Mouse (Mus musculus) WW6 (cell line): ENCODE data around the gene Akap8.

ENCODE experiments used
- DNase-seq: peaks from one replicate; pipeline ENCODE4 v3.0.0-alpha.2; 2013; ENCODE audit warnings: low read depth, low spot score

Gene Akap8

DNA sequence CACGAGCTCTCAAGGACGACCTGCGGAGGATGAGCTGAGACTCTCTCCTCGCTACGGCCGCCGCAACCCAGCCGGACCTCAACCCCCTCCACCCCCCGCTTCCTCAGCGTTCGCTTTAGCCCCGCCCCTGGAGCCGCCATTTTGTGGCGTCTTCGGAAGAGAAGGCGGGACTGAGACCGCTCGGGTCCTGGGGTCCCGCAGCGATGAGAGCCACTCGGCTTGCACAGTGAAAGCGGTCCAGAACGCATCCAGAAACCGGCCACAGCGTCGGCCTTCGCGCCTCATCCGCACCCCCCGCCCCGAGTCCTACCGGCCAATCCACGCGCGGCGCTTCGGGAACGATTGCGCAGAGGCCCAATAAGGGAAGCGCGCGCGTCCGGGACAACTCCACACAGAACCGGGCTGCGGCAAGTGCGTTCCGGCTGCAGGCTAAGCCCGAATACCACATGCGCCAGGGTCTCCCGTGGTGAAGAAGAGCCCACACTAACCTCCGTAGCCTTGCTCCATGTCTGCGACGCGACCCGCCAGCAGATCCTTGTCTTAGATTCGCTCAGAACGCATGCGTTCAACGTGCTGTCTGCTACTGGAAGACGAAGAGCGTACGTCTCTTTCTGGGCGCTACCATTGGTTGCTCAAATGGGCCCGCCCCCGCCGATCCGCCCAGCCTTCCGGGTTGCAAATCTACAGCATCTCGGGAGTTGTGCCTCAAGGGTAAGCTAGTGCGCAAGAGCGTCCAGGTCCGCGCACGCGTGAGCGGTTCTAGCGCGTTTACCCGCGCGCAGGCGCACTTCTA lies at the start of gene Akap8:
Gene Akap8, minus strand, starts transcription at position 642 of the 793 bp plus-strand sequence.
- DNase-seq, result peak; percentile 96

- DNase-seq, result no peak
Measured at GRCm38 (mm10) chr17:32368991-32369578, 48.0 kb upstream of the Akap8 start.

- no peak for DNase-seq
Measured at GRCm38 (mm10) chr17:32367706-32368105, 46.7 kb upstream of the Akap8 start.

- DNase-seq, result no peak
Measured at GRCm38 (mm10) chr17:32365296-32365695, 44.3 kb upstream of the Akap8 start.

- DNase-seq, result no peak
Measured at GRCm38 (mm10) chr17:32364850-32365249, 43.8 kb upstream of the Akap8 start.

DNA sequence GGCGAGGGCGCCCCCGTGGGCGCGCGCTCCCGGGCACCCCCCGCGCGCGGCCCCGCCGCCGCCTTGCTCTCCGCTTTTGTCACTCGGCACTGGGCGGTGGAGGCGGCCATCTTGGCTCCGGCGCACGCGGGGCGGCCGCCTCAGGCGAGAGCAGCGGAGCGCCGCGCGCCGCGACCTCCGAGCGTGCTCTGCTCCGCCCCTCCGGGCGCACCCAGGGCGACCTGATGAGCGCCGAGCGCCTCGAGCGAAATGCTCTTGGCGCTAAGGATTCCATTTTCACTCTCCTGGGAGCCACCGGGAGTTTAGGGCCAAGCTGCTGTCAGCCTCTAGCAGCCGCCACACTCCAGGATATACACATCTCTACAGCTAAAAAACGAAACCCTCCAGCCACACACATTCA lies 43.3 kb upstream of the Akap8 start:
- peak; percentile 83 for DNase-seq

DNA sequence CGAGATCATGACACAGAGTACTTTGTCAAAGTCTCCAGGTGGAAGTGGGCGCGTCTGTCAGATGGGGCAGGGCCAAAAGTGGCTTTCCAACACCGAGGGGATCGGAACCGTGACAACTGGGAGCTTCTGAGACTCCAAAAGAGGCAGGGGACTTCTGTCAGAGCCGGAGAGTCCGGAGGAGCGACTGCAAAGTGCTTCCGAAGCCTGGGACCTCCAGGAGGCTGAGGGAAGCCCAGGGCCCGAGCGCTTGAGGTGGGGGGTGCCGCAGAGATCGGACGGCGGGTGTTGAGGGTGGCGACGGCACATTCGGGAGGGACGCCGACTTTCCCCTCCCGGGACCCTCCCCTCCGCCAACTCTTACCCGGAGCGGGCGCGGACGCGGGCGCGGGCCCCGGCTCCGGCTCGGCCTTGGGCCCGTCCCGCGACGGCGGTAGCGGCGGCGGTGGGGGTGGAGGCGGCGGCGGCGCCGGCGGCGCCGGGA lies 42.8 kb upstream of the Akap8 start:
- no peak for DNase-seq

DNA sequence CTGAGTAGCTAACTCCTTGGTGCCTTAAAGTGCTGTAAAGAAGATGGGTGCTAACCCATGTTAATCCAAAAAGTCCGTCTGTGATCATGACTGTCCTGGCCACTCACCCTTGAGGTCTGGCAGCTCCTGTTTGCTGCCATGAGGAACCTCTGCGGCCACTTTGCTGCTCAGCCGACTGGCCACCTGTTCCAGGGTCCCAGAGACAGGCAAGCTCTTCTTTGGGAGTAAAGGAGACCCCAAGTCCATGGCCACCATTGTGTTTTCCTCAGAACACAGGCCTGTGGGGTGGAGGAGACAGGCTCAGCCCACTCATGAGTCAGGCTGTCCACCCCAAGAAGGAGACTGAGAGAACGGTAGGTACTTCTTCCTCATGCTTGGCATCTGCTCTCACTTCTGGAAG lies 41.6 kb upstream of the Akap8 start:
- DNase-seq, result no peak

- no peak for DNase-seq
Measured at GRCm38 (mm10) chr17:32359928-32360327, 38.9 kb upstream of the Akap8 start.

DNA sequence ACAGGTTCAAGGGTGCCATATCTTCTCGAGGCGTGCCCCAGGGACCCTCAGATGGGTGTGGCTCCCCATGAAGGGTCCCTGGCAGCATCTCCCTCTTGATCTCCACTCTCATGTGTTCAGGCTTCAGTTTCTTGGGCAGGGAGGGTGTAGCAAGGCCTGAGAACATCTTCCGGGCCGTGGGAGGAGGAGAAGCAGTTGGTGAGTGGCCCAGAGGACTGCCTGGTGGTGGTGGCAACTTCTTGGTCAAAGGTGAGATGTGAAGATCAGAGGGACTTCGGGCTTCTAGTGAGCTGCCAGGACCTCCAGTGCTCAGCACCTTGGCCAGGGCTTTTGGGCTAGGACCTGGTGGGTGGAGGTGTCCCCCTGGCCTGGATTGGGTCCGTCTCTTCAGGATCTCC lies 37.9 kb upstream of the Akap8 start:
- no peak for DNase-seq

DNA sequence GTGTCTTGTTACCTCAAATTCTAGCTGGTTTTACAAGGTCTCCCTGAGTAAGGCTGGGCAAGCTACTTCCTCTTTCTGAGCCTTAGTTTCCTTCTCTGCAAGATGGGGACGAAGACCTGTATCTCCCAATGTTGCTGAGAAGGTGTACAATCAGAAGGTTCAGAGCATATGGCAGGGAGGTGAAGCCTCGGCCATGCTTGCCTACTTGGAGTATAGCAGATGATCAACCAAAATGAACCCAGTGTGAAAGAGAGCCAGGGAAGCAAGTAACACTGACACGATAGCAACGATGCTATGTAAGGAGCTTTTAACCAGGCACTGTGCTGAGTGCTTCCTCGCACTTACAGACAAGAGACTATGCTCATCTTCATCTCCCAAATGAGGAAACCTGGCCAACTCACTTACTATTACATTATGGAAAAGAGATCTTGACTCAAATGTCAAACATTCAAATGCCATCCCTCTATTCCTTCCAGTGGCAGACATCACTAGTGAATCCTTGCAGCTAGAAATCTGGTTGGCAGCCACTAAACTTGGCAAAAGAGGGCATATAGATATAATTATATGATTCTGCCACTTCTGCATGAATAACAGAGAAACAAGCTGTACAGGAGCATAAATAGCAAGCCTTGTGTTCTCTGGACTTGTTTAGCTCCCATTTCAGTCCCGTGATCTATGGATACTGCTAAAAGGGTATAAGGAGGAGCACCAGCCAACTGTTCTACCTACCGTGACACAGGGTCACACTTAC lies 37.3 kb upstream of the Akap8 start:
- no peak for DNase-seq

GRCm38 (mm10) chr17:32356766-32357760 lies 36.0 kb upstream of the Akap8 start:
- DNase-seq, result no peak

DNA sequence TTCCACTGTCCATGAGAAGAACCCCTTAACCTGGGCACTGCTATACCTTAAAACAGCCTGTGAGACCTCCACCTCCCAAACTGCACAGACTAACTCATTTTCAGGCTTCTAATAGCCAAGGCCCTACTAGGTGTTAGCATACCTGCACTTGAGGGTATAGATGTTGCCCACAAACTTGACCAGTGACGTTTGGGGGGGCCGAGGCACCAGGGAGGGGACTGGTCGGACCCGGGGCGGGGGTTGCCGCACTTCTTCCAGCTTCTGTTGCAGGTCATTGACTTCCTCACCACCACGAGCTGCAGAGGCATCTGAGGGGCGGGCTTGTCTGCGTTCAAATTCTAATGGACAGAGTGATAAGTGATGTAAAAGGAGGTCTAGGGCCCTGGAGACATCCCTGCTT lies 35.2 kb upstream of the Akap8 start:
- no peak for DNase-seq

DNA sequence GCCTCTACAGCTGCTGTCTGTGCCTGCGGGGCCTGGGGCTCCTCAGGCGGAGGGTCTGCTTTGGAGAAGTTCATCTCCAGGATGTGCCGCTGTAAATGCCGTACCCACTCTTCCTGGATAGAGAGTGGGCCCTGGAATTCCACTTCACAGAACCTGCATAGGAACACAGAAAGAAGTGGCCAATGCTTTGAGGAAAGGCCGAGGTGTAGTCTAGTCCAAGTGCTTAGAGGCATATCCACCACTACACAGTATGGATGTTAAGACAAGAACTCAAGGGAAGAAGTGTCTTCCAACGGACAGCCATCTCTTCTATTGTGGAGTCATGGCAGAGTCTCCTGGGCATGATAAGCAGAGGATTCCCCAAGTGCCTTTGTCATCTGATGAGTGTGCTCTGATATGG lies 34.0 kb upstream of the Akap8 start:
- no peak for DNase-seq

GRCm38 (mm10) chr17:32354211-32354610 lies 33.2 kb upstream of the Akap8 start:
- no peak for DNase-seq

- no peak for DNase-seq
Measured at GRCm38 (mm10) chr17:32353696-32354095, 32.7 kb upstream of the Akap8 start.

DNA sequence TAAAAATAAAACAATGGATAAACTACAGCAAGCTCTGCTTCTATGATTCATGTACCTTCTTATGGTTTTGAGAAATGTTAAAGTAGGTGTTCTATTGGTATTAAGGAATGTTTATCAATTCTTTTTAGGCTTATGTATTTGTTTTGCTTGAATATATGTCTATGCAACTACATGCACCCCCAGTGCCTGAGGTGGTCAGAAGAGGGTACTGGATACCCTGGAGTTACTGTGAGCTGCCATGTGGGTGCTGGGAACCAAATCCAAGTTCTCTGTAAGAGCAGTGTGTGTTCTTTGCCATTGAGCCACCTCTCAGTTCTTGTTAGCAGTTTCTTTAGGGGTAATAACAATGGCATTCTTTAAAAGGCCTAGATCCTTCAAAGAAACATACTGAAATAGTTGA lies 30.7 kb upstream of the Akap8 start:
- DNase-seq, result no peak

- DNase-seq, result no peak
Measured at GRCm38 (mm10) chr17:32351269-32351668, 30.2 kb upstream of the Akap8 start.

DNA sequence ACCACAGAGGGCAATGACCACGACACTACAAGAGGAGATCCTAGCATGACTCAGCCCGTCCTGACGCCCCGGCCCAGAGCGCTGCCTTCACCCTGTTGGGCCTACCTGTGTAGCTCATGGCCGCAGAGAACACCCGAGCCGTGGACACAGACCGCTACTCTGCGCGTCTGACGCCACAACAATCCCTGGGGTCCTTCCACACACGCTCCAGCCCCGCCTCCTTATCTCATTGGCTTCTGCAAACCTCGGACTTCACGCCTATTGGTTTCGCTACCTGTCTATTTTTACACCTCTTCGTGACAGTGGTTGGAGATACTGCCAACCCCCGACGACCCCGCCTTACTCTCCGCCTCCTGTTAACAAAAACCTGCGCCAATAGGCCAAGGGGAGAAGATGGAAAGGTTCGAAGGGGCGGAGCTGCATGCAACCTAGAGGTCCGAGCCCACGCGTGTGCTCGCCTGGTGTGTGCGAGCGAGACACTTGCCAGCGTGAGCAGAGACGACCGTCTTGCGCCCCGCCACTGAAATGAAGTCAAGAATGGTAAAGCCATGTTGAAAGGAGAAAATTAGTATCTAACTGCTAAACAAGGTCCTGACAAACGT lies 29.4 kb upstream of the Akap8 start, which contains the start of gene Akap8l:
Gene Akap8l, minus strand, starts transcription at position 226 of the 602 bp plus-strand sequence.
- peak; percentile 94 for DNase-seq

GRCm38 (mm10) chr17:32349851-32350381 lies 28.9 kb upstream of the Akap8 start:
- no peak for DNase-seq
